Mouse (Mus musculus) heart, embryonic 11.5 days (tissue): ENCODE results near the gene Tmem238l. TPM values are rescaled to one million over a fixed set of nuclear protein-coding genes. Genes with fewer than 3 reads are reported as not detected.

Experiments used
- ATAC-seq: fragments of 200-750 bp; cut with Nextera tagmentation; replicated peaks from 2 replicates; pipeline ENCODE4 v1.8.0; 2017; ENCODE audit warnings: moderate library complexity; ENCODE audit not compliant: insufficient number of reproducible peaks, low FRiP score, low TSS enrichment
- H3K27ac ChIP-seq: fragments of 300-500 bp; sonication (generic); 2 replicates; pipeline ENCODE4 v1.5.1; 2014; ENCODE audit warnings: mild to moderate bottlenecking, low read depth, low read length
- H3K27me3 ChIP-seq: fragments of 300-500 bp; sonication (generic); 2 replicates; pipeline ENCODE4 v1.6.1; 2014; ENCODE audit warnings: mild to moderate bottlenecking, low read length, mixed read lengths; ENCODE audit not compliant: control insufficient read depth, insufficient read depth
- H3K36me3 ChIP-seq: fragments of 300-500 bp; sonication (generic); 2 replicates; pipeline ENCODE4 v1.6.1; 2014; ENCODE audit warnings: mild to moderate bottlenecking, low read length, moderate library complexity, mixed read lengths; ENCODE audit not compliant: control insufficient read depth, insufficient read depth
- H3K4me1 ChIP-seq: fragments of 300-500 bp; sonication (generic); 2 replicates; pipeline ENCODE4 v1.6.1; 2014; ENCODE audit warnings: low read length; ENCODE audit not compliant: control insufficient read depth, insufficient read depth
- H3K4me2 ChIP-seq: fragments of 300-500 bp; sonication (generic); 2 replicates; pipeline ENCODE4 v1.6.1; 2014; ENCODE audit warnings: mild to moderate bottlenecking, moderate library complexity
- H3K4me3 ChIP-seq: fragments of 300-500 bp; sonication (generic); 2 replicates; pipeline ENCODE4 v1.5.1; 2014; ENCODE audit warnings: low read depth, low read length
- H3K9ac ChIP-seq: fragments of 300-500 bp; sonication (generic); 2 replicates; pipeline ENCODE4 v1.6.1; 2014; ENCODE audit warnings: mild to moderate bottlenecking, low read depth, low read length, moderate library complexity
- H3K9me3 ChIP-seq: fragments of 300-500 bp; sonication (generic); replicated peaks from 2 replicates; pipeline ENCODE4 v1.6.1; 2016; ENCODE audit warnings: low read length; ENCODE audit not compliant: control insufficient read depth
- WGBS: fragments of 180-500 bp; shearing (Covaris S2); extraction: QIAGEN DNeasy Blood & Tissue Kit; methylation state at CpG from one replicate; pipeline ENCODE4 v1.1.7; 2014; ENCODE audit not compliant: insufficient replicate concordance; 5-methylcytosine and 5-hydroxymethylcytosine counted together
- polyA plus RNA-seq: library from polyadenylated mRNA; unstranded; fragments of >200 nt; fragmentation: Nextera tagmentation; extraction: Ambion mirVana; gene quantifications from 2 replicates; pipeline ENCODE4 v1.2.1, GENCODE M21; 2014

Gene Tmem238l
- polyA plus RNA-seq, 1 experiment from 2014 or later: 0.16 TPM

DNA sequence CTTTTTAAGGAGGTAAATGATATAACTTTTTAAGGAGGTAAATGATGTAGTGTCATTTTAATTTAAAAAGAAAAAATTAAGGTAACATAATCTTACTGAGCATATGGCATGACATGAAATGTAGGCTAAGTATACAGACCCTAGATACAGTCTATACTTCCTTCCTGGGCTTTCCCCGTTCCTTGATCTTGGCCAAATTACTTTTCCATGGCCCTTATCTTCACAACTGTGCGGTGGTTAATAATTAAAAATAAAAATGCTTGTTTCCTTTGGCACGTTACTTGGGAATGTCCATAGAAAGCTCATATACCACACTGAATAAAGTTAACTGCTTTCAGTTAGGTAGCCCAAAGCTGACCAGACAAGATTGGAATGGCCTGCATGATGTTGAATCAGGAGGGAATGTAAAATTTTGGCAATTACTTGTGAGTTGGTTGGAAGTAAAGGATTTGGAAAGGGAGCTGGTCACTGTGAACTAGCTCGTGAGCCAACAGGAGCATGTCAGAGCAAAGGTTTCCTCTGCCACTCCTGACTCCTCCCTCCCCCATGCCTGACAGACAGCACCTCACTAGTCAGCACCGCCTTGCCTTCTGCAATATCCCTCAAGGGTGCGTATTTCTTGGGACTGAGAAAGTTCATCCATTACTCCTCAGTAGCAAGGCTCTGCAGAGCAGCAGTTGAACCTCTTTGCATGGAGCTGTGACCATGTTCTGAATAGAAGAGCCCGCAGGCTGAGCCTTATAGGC lies 21.8 kb upstream of the Tmem238l start:
- no peak for ATAC-seq
- Histone ChIP-seq H3K9me3 (no peaks in the 10 kb centered on the region), H3K36me3 (no peaks in the 10 kb centered on the region), H3K4me2 (no peak overlapping the region), H3K4me3 (no peak overlapping the region), H3K27me3 (no peaks in the 10 kb centered on the region), H3K9ac (no peak overlapping the region), H3K27ac (no peak overlapping the region), H3K4me1 (no peaks in the 10 kb centered on the region)
- 74% methylated on average over 7 of the region's 7 CpGs for WGBS

DNA sequence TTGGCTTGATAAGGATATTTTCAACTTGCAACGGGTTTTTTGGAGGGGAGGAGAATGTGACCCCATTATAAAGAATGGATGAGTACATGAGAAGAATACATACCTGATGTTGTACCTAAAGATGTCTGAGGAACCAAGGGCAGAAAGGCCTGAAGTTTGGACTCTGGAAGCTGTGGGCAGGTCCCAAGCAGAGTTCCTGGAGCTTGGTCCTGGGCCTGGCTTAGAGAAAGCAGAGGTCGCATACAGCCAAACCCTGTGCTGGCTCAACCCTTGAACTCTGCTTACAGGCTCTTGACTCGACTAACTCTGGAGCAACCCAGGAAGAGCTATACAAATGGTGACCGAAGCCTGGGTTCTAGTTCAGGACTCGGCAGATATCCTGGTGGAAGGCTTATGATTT lies 14.4 kb upstream of the Tmem238l start:
- Histone ChIP-seq H3K36me3 (no peaks in the 10 kb centered on the region), H3K9me3 (no peaks in the 10 kb centered on the region)
- 86% methylated on average over 5 of the region's 5 CpGs for WGBS

DNA sequence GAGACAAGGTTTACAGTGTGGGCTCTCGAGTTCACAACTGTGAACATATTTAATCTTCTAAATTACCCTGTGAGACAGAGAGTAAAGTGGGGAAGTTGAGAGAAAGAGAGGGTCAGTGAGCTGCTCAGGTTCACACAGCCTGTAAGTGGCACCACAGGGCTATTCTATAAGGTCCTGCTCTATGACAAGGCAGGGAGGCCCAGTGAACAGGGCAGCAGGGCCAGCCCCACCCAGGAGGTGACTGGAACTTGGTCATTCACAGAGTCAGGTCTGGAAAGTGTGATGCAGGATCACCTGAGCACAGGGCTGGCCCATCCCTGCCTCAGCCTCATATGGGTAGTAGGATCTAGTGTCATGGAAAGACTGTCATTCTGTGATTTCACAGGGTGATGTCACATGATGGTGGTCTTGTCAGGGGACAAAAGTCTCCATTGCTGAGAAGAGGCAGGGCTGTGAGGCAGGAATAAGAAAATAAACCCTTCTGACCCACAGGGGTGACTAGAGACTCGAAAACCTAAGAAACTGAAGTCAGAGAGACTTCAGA lies 11.1 kb upstream of the Tmem238l start:
- Histone ChIP-seq H3K4me2 (no peak overlapping the region), H3K4me1 (no peaks in the 10 kb centered on the region), H3K9ac (no peak overlapping the region), H3K9me3 (no peaks in the 10 kb centered on the region), H3K4me3 (no peak overlapping the region), H3K36me3 (no peaks in the 10 kb centered on the region), H3K27me3 (no peaks in the 10 kb centered on the region), H3K27ac (no peak overlapping the region)
- no peak for ATAC-seq
- 65% methylated on average over 2 of the region's 2 CpGs for WGBS

More for the DNA sequence above, 14.4 kb upstream of the Tmem238l start:
- H3K4me2 ChIP-seq: no peak overlapping the region
- no peak overlapping the region for H3K4me3 ChIP-seq
- H3K4me1 ChIP-seq: no peaks in the 10 kb centered on the region
- no peak overlapping the region for H3K9ac ChIP-seq
- H3K27ac ChIP-seq: no peak overlapping the region
- no peak for ATAC-seq
- no peaks in the 10 kb centered on the region for H3K27me3 ChIP-seq

DNA sequence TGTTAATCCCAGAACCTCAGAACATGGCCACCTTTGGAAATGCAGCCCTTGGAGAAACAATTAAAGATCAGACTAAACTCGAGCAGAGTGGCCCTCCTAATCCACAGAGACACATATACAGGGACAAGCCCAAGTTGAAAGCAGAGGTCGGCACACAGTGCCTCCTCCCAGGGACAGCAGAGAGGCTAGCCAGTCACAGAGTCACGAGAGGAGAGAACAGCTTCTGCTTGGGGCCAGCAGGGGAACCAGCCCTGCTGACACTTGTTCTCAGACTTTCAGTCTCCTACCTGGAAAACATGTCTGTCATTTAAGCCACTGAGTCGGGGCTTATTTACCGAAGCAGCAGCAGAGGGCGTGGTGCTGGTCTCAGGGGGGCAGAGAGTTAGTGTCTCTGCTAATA lies 9.9 kb upstream of the Tmem238l start:
- Histone ChIP-seq H3K27me3 (no peaks in the 10 kb centered on the region), H3K36me3 (no peaks in the 10 kb centered on the region), H3K4me2 (no peak overlapping the region), H3K27ac (no peak overlapping the region), H3K4me3 (no peak overlapping the region), H3K9me3 (no peaks in the 10 kb centered on the region), H3K4me1 (no peaks in the 10 kb centered on the region), H3K9ac (no peak overlapping the region)
- 60% methylated on average over 6 of the region's 6 CpGs for WGBS
- no peak for ATAC-seq

DNA sequence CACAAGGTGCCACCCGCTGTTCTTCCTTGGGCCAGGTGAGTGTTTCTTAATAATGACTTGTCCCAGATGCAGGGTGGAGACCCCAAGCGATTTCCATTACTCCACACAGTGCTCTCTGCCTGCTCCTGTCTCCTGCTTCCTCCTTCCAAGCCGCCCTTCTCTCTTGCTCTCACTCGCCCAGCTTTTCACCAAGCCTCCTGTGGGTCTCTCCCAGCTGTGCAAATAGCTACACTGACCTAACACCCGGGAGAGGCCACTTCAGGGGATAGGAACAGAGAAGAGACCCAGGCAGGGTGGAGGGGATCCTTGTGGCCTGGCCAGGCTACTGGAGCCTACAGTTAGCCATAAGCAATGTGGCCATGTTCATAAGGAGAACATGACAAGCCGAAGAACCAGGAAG lies 9.5 kb upstream of the Tmem238l start:
- no peaks in the 10 kb centered on the region for H3K4me1 ChIP-seq
- 74% methylated on average over 6 of the region's 6 CpGs for WGBS
- ATAC-seq: no peak

DNA sequence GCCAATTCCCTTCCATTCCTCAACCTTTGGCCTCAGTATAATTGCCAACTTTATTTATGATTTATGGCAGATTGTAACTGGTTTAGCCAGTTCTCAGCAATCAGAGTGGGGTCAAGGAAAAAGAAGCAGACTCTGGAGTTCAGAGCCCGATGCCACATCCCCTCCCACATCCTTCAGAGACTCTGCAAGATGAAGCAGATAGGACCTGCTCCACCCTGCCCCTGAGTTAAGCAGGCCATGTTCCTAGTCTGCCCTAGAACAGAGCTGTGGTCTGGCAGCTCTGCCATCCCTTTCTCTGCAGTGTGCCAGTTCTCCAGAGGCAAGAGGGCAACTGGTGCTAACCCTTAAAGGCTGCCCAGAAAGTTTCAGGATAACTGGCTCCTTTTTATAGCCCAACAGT lies 4.4 kb downstream of the Tmem238l start:
- 58% methylated on average over 1 of the region's 1 CpGs for WGBS
- Histone ChIP-seq H3K4me2 (no peak overlapping the region), H3K4me1 (peaks cover 18% of the 10 kb centered on the region), H3K27me3 (peaks cover 9% of the 10 kb centered on the region; the same call in 1 of the 2 replicates), H3K27ac (no peak overlapping the region), H3K36me3 (no peaks in the 10 kb centered on the region), H3K4me3 (no peak overlapping the region), H3K9me3 (no peaks in the 10 kb centered on the region), H3K9ac (no peak overlapping the region)
- no peak for ATAC-seq

More for the DNA sequence above, 9.5 kb upstream of the Tmem238l start:
- no peak overlapping the region for H3K9ac ChIP-seq
- H3K4me2 ChIP-seq: no peak overlapping the region
- H3K4me3 ChIP-seq: no peak overlapping the region
- H3K9me3 ChIP-seq: no peaks in the 10 kb centered on the region
- no peaks in the 10 kb centered on the region for H3K27me3 ChIP-seq
- no peak overlapping the region for H3K27ac ChIP-seq
- H3K36me3 ChIP-seq: no peaks in the 10 kb centered on the region

DNA sequence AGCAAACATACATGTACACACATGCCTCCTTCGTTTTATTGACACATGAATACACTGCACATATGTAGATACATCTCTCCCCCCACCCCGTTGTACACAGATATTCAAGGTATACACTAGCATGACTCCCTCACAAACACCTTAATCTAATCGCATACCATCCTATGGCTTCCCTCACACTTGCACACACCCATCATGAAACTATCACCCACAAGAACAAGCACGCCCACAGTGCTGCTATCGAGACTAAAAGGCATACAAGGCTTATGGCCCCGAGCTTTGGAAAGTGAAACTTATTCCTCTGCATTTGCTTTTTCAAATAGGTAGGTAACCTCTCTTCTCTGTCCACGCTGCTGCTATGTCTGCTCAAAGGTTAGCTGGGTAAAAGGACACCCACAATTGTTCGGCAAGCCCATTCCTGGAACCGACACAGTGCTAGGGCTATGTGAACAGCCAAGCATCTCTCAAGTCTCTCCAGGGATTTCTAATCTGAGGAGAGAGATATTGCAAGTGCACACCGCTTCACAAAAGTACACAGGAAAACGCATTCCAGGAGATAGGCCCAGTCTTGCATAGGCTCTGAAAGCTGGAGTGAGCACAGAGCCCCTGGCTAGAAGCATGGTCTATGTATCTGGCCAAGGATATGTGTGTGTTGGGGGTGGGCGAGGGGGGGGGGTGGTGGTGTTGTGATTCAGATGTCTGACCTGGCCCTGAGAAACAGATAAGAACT lies 5.2 kb downstream of the Tmem238l start:
- Histone ChIP-seq H3K27me3 (peaks cover 6% of the 10 kb centered on the region; the same call in 1 of the 2 replicates), H3K9me3 (no peaks in the 10 kb centered on the region), H3K4me3 (no peak overlapping the region), H3K4me2 (peak overlapping the region; percentile 12; the same call in 1 of the 2 replicates), H3K9ac (no peak overlapping the region), H3K27ac (0 out of 2 replicates have a peak overlapping the region, but pooled peaks have one; percentile 15), H3K4me1 (peaks cover 18% of the 10 kb centered on the region), H3K36me3 (no peaks in the 10 kb centered on the region)
- ATAC-seq: 0 out of 2 replicates have a peak, but pooled peaks have one; percentile 36
- WGBS: 47% methylated on average over 12 of the region's 12 CpGs

DNA sequence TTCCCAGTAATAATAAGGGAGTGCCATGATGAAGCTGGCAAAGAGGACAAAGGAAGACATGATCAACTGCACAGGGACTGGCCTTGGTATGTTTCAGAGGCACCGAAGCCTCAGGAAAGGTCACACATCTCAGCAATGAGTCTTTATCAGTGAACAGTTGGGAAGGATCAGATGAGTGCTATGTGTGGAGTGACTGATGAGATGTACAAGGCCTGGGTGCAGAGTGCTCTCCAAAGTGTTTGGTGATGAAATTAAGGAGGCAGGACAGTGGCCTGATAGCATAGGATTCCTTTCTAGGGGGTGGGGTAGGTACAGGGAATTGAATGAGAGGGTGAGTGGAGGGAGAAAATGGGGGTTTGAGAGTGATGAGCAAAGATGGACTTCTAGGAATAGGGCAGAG lies 7.0 kb downstream of the Tmem238l start:
- Histone ChIP-seq H3K9me3 (no peaks in the 10 kb centered on the region), H3K27me3 (peaks cover 5% of the 10 kb centered on the region; the same call in 1 of the 2 replicates), H3K36me3 (no peaks in the 10 kb centered on the region), H3K4me2 (no peak overlapping the region), H3K9ac (no peak overlapping the region), H3K27ac (peak overlapping the region; percentile 22; the same call in 1 of the 2 replicates), H3K4me3 (no peak overlapping the region), H3K4me1 (peaks cover 18% of the 10 kb centered on the region)
- WGBS: 25% methylated on average over 1 of the region's 1 CpGs
- ATAC-seq: 0 out of 2 replicates have a peak, but pooled peaks have one; percentile 60
